Mouse (Mus musculus) CH12.LX (cell line): ENCODE data around the gene Ranbp10.

ENCODE experiments used
- CTCF ChIP-seq, 2 experiments: IDR thresholded peaks in 1 of 2; conservative IDR thresholded peaks in 1 of 2; 2 replicates each; pipeline ENCODE4 v1.5.1; 2011 to 2012; ENCODE audit warnings: low read depth in 2 of 2, low read length in 2 of 2, improper control_type of control experiment in 1 of 2, inconsistent platforms in 1 of 2, mild to moderate bottlenecking in 1 of 2, moderate library complexity in 1 of 2
- ELF1 ChIP-seq: IDR thresholded peaks from 2 replicates; pipeline ENCODE4 v1.6.1; 2014; ENCODE audit warnings: low read depth, mild to moderate bottlenecking, inconsistent platforms, low read length, improper control_type of control experiment
- ZNF384 ChIP-seq: IDR thresholded peaks from 2 replicates; pipeline ENCODE4 v1.6.1; 2012; ENCODE audit warnings: low read depth, low read length, improper control_type of control experiment, inconsistent platforms

DNA sequence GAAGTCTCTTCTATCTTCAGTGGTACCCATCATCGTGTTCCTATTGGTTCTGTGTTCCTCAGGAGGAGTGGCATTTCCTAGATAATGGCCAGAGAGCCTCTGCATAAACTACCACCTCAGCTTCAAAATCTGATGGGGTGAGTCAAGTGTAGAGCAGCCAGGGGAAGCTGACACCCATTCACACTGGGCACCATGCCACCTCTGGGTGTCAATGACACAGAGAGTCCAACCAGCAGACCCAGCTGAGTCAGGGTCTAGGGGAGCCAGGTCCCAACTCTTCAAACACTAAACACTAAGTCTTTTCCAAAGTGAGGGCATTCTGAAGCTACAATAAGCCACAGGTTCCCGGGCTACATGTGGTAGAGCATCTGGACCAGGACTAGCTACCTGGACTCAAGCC lies 18.7 kb downstream of the Ranbp10 start:
- TF ChIP-seq CTCF (conservative IDR thresholded peaks at IDR 0.05 in 1 of 2, IDR thresholded peaks at IDR 0.05 in 1 of 2; ENCODE audit: low read depth in 2 of 2, low read length in 2 of 2) (no peak), ELF1 (no peak), ZNF384 (no peak)
